ENCODE assay signal across 9 mouse cellular contexts in genomic region chr16:46009717-46010116, GRCm38 (mm10). TPM values are rescaled to one million over a fixed set of nuclear protein-coding genes. Genes with fewer than 3 reads are reported as not detected.
DNase-seq lines count a peak whose midpoint lies in the region; ATAC-seq and TF ChIP-seq lines count a peak whose summit lies in the region.
"Had no signal": no experiment of that assay in that cellular context is flagged by ENCODE, and none has a peak within 500 bp of the region (broad histone marks: within the 10 kb centered on the region; RNA-seq: fewer than 3 reads in every experiment).

No protein-coding gene starts in this region.

- H3K36me3 ChIP-seq in heart, embryonic 12.5 days: no peaks in the 10 kb centered on the region
- H3K36me3 ChIP-seq in ES-Bruce4 (ENCODE audit: control insufficient read depth, insufficient read depth, low read length, poor library complexity, severe bottlenecking): no peaks in the 10 kb centered on the region
- H3K36me3 ChIP-seq in intestine, embryonic 14.5 days (ENCODE audit: control insufficient read depth, insufficient read depth, low read length): no peaks in the 10 kb centered on the region
- no peaks in the 10 kb centered on the region for H3K36me3 ChIP-seq in neural tube, embryonic 13.5 days

- no peak for TF ChIP-seq EP300 in ES-Bruce4 (IDR thresholded peaks at IDR 0.05; ENCODE audit: insufficient read depth, low read depth, low read length)

- no peaks in the 10 kb centered on the region for H3K27me3 ChIP-seq in heart, embryonic 12.5 days (replicated peaks)
- H3K27me3 ChIP-seq in ES-Bruce4 (ENCODE audit: control insufficient read depth, insufficient read depth, low read length, poor library complexity, severe bottlenecking): no peaks in the 10 kb centered on the region
- no peaks in the 10 kb centered on the region for H3K27me3 ChIP-seq in intestine, embryonic 14.5 days (replicated peaks; ENCODE audit: control insufficient read depth, insufficient read depth, low read length)
- H3K27me3 ChIP-seq in neural tube, embryonic 13.5 days: no peaks in the 10 kb centered on the region

- ATAC-seq in heart, embryonic 12.5 days (ENCODE audit: insufficient number of reproducible peaks, low FRiP score): no peak; the same call in 1 of the 2 replicates
- no peak; the same call in 1 of the 2 replicates for ATAC-seq in intestine, embryonic 14.5 days (replicated peaks; ENCODE audit: low FRiP score, low TSS enrichment, low read depth)
- peak; percentile 45 for ATAC-seq in neural tube, embryonic 13.5 days (ENCODE audit: low read depth)

- H3K4me2 ChIP-seq in heart, embryonic 12.5 days: peak overlapping the region; percentile 94
- peak overlapping the region; percentile 91 for H3K4me2 ChIP-seq in intestine, embryonic 14.5 days (ENCODE audit: low read length)
- peak overlapping the region; percentile 87 for H3K4me2 ChIP-seq in neural tube, embryonic 13.5 days

- no peak for TF ChIP-seq POLR2A in ES-Bruce4 (IDR thresholded peaks at IDR 0.05; ENCODE audit: insufficient read depth, low read length)
- no peak for TF ChIP-seq POLR2A in cortical plate, adult 2 months (IDR thresholded peaks at IDR 0.05; ENCODE audit: extremely low read depth, insufficient read depth, low read length)

- DNase-seq in heart, postnatal 4 days: no peak
- no peak for DNase-seq in intestine, embryonic 14.5 days (ENCODE audit: low spot score)
- no peak for DNase-seq in ovary, adult 18-20 months (ENCODE audit: low spot score)
- DNase-seq in frontal cortex, postnatal 25 days (ENCODE audit: low spot score in 2 of 2): no peak

- H3K9ac ChIP-seq in heart, embryonic 12.5 days: peak overlapping the region; percentile 60
- peak overlapping the region; percentile 41 for H3K9ac ChIP-seq in ES-Bruce4 (ENCODE audit: low read depth, poor library complexity, severe bottlenecking)
- peak overlapping the region; percentile 54 for H3K9ac ChIP-seq in intestine, embryonic 14.5 days (ENCODE audit: low read length)
- H3K9ac ChIP-seq in neural tube, embryonic 13.5 days: peak overlapping the region; percentile 76

- H3K4me1 ChIP-seq in heart, embryonic 12.5 days (replicated peaks): 0 out of 2 replicates have a peak, but pooled peaks cover 2% of the 10 kb centered on the region
- no peaks in the 10 kb centered on the region for H3K4me1 ChIP-seq in ES-Bruce4 (ENCODE audit: control insufficient read depth, insufficient read depth, low read length)
- no peaks in the 10 kb centered on the region for H3K4me1 ChIP-seq in cortical plate, adult 2 months (ENCODE audit: control insufficient read depth, insufficient read depth, low read length)
- H3K4me1 ChIP-seq in intestine, embryonic 14.5 days (replicated peaks; ENCODE audit: control insufficient read depth, insufficient read depth, low read length): no peaks in the 10 kb centered on the region; the same call in 1 of the 2 replicates
- H3K4me1 ChIP-seq in neural tube, embryonic 13.5 days (replicated peaks): peaks cover 30% of the 10 kb centered on the region

- H3K4me3 ChIP-seq in heart, embryonic 12.5 days: peak overlapping the region; percentile 58
- peak overlapping the region; percentile 82 for H3K4me3 ChIP-seq in ES-Bruce4 (ENCODE audit: low read depth, low read length)
- peak overlapping the region; percentile 57 for H3K4me3 ChIP-seq in cortical plate, adult 2 months (ENCODE audit: insufficient read depth, low read length)
- H3K4me3 ChIP-seq in intestine, embryonic 14.5 days (ENCODE audit: low read depth, low read length): peak overlapping the region; percentile 64
- peak overlapping the region; percentile 58 for H3K4me3 ChIP-seq in neural tube, embryonic 13.5 days

- H3K9me3 ChIP-seq in heart, embryonic 12.5 days (replicated peaks): 0 out of 2 replicates have a peak, but pooled peaks cover 4% of the 10 kb centered on the region
- no peaks in the 10 kb centered on the region for H3K9me3 ChIP-seq in ES-Bruce4 (replicated peaks; ENCODE audit: control insufficient read depth, insufficient read depth, low read length, poor library complexity, severe bottlenecking)
- no peaks in the 10 kb centered on the region for H3K9me3 ChIP-seq in intestine, embryonic 14.5 days (ENCODE audit: control insufficient read depth, low read length)
- no peaks in the 10 kb centered on the region for H3K9me3 ChIP-seq in neural tube, embryonic 13.5 days

- no peak for TF ChIP-seq CTCF in ES-Bruce4 (IDR thresholded peaks at IDR 0.05; ENCODE audit: low read depth, low read length)
- no peak for TF ChIP-seq CTCF in cortical plate, adult 2 months (IDR thresholded peaks at IDR 0.05; ENCODE audit: extremely low read depth, insufficient read depth, low read length)

- H3K27ac ChIP-seq in heart, embryonic 12.5 days (ENCODE audit: poor library complexity, severe bottlenecking): no peak overlapping the region
- no peak overlapping the region for H3K27ac ChIP-seq in ES-Bruce4 (ENCODE audit: insufficient read depth, low read length)
- no peak overlapping the region for H3K27ac ChIP-seq in cortical plate, adult 2 months (ENCODE audit: insufficient read depth, low read length)
- H3K27ac ChIP-seq in intestine, embryonic 14.5 days (ENCODE audit: low read depth): no peak overlapping the region
- peak overlapping the region; percentile 67 for H3K27ac ChIP-seq in neural tube, embryonic 13.5 days (replicated peaks)

- 3% methylated on average over 13 of the region's 13 CpGs for WGBS in heart, embryonic 12.5 days
- WGBS in intestine, embryonic 14.5 days: 1% methylated on average over 13 of the region's 13 CpGs
- 1% methylated on average over 13 of the region's 13 CpGs for WGBS in neural tube, embryonic 13.5 days

RNA-seq across cellular contexts. Expression of gene Plcxd2, which starts 0.3 kb away (rescaled TPM):
- polyA plus RNA-seq in heart, embryonic 12.5 days (2016; fragmentation: Nextera tagmentation; extraction: Ambion mirVana): 0.74 and 0.89 TPM in 2 replicates
- under 1 TPM; 0.45 to 0.50 TPM for total RNA-seq in heart, postnatal 4 days (2021)
- polyA plus RNA-seq in ES-Bruce4 (2011; ENCODE audit: insufficient read depth, insufficient read length, low read depth, missing spikeins): 3.3 and 3.5 TPM in 2 replicates
- polyA plus RNA-seq in cortical plate, adult 2 months (2012; rRNA removed): 39.9 and 43.2 TPM in 2 replicates
- 1.4 and 1.7 TPM in 2 replicates for polyA plus RNA-seq in intestine, embryonic 14.5 days (2014; fragmentation: Nextera tagmentation; extraction: Ambion mirVana)
- polyA plus RNA-seq in neural tube, embryonic 13.5 days (2015; fragmentation: Nextera tagmentation; extraction: Ambion mirVana): 9.0 and 9.4 TPM in 2 replicates
- total RNA-seq: MEL had no signal

RNA-seq across cellular contexts. Expression of gene Phldb2, which starts 56.3 kb away (rescaled TPM):
- polyA plus RNA-seq in heart, embryonic 12.5 days (2016; fragmentation: Nextera tagmentation; extraction: Ambion mirVana): 58.7 and 59.2 TPM in 2 replicates
- 10 to 100 TPM; 87.3 to 88.9 TPM for total RNA-seq in heart, postnatal 4 days (2021)
- polyA plus RNA-seq in ES-Bruce4 (2011; ENCODE audit: insufficient read depth, insufficient read length, low read depth, missing spikeins): 60.9 and 61.4 TPM in 2 replicates
- polyA plus RNA-seq in cortical plate, adult 2 months (2012; rRNA removed): 5.3 and 5.4 TPM in 2 replicates
- 35.2 and 43.7 TPM in 2 replicates for polyA plus RNA-seq in intestine, embryonic 14.5 days (2014; fragmentation: Nextera tagmentation; extraction: Ambion mirVana)
- 14.6 and 16.1 TPM in 2 replicates for polyA plus RNA-seq in neural tube, embryonic 13.5 days (2015; fragmentation: Nextera tagmentation; extraction: Ambion mirVana)
- total RNA-seq: MEL had no signal
